Mouse (Mus musculus): ENCODE measurements around the gene Rab29. TPM values are rescaled to one million over a fixed set of nuclear protein-coding genes. Genes with fewer than 3 reads are reported as not detected.
"Not testable (repeated sequence)": the region's sequence is repeated elsewhere in the genome, so short reads cannot be mapped to it uniquely, and the experiment has no call there.

The Rab29 gene
- total RNA-seq (2021) = 1 to 10 TPM; 5.1 to 7.4 TPM
- long read RNA-seq, experiment 1, transcript Rab29-202 (5 exons, 1,202 nt) = major isoform, 6 of 7 reads
- long read RNA-seq, experiment 1, partial matches to known transcripts = 0 of 7 reads
- long read RNA-seq, experiment 1, other reads (novel, unspliced or antisense) = 0 of 7 reads
- long read RNA-seq, experiment 2, partial matches to known transcripts = 0 of 4 reads
- long read RNA-seq, experiment 2, other reads (novel, unspliced or antisense) = 0 of 4 reads

- TF ChIP-seq CTCF (IDR thresholded peaks at IDR 0.05) = peak; percentile 94
- peak; percentile 95 for DNase-seq
- intact Hi-C loops (cut with DNase I) = loop anchor here (2.0 kb wide), 1 partner anchor 43 kb away; the partner anchor contains the start of gene Nucks1
- peak within 1 kb of the TSS; percentile 73 for H3K4me3 ChIP-seq
- peak within 1 kb of the TSS; percentile 93 for H3K27ac ChIP-seq
Observed at GRCm38 (mm10) chr1:131867093-131867945, at the start of gene Rab29. Gene Rab29 (plus strand): TSS chr1:131867224.

GRCm38 (mm10) chr1:131820353-131820752 is 46.7 kb upstream of the Rab29 start:
- intact Hi-C loops (cut with DNase I) = not testable (repeated sequence)

GRCm38 (mm10) chr1:131820887-131821328 is 46.1 kb upstream of the Rab29 start:
- intact Hi-C loops (cut with DNase I) = no loop called here

More at GRCm38 (mm10) chr1:131820353-131820752, 46.7 kb upstream of the Rab29 start:
- H3K4me3 ChIP-seq, H3K27ac ChIP-seq, DNase-seq: not testable (repeated sequence)

GRCm38 (mm10) chr1:131822292-131822691 is 44.7 kb upstream of the Rab29 start:
- intact Hi-C loops (cut with DNase I) = no loop called here

More at GRCm38 (mm10) chr1:131820887-131821328, 46.1 kb upstream of the Rab29 start:
- Histone ChIP-seq H3K27ac (no peak overlapping the region), H3K4me3 (no peak overlapping the region)
- TF ChIP-seq CTCF (IDR thresholded peaks at IDR 0.05) = no peak
- DNase-seq = no peak

GRCm38 (mm10) chr1:131822856-131823492 is 44.0 kb upstream of the Rab29 start:
- no peak for TF ChIP-seq CTCF (IDR thresholded peaks at IDR 0.05)
- no peak for DNase-seq
- intact Hi-C loops (cut with DNase I) = no loop called here
- H3K4me3 ChIP-seq = no peak overlapping the region
- H3K27ac ChIP-seq = no peak overlapping the region

More at GRCm38 (mm10) chr1:131822292-131822691, 44.7 kb upstream of the Rab29 start:
- DNase-seq = no peak
- Histone ChIP-seq H3K27ac (no peak overlapping the region), H3K4me3 (no peak overlapping the region)
- no peak for TF ChIP-seq CTCF (IDR thresholded peaks at IDR 0.05)

- Histone ChIP-seq H3K27ac (no peak overlapping the region), H3K4me3 (no peak overlapping the region)
- TF ChIP-seq CTCF (IDR thresholded peaks at IDR 0.05) = no peak
- DNase-seq = no peak
- intact Hi-C loops (cut with DNase I) = no loop called here
Observed at GRCm38 (mm10) chr1:131823563-131823962, 43.5 kb upstream of the Rab29 start.

- H3K27ac ChIP-seq = no peak overlapping the region
- TF ChIP-seq CTCF (IDR thresholded peaks at IDR 0.05) = no peak
- DNase-seq = no peak
- intact Hi-C loops (cut with DNase I) = no loop called here
- no peak overlapping the region for H3K4me3 ChIP-seq
Observed at GRCm38 (mm10) chr1:131824528-131825181, 42.4 kb upstream of the Rab29 start.

DNA sequence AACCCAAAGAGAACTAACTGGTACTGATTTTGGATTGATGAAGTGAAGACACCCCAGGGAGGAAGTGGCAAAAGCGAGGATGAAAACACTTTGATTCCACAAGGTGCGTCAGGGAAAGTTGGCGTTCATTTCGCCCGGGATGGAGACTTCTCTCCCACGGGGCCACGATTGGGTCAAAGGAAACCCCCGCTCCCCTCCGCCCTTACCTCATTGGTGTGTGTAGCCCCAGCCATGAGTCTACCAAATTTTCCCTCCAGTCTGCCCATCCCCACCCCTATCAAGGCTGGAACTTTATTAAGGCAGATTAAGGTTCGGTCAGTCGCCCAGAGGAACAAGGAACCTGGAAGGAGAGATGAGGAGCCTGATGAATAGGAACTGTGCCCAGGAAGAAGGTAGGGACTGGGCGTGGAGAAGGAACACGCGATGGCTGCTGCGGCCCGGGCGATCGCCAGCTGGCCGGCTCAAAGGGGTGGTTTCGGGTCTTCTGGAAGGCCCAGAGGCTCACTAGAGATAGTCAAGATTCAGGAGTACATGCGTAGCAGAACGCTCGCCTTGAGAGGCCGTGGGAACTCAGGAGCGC is 39.7 kb upstream of the Rab29 start, which contains the start of gene Slc41a1:
Slc41a1 (plus strand) TSS at position 287 of the 580 bp plus-strand sequence.
- peak within 1 kb of the TSS; percentile 98 for H3K27ac ChIP-seq
- no peak for TF ChIP-seq CTCF (IDR thresholded peaks at IDR 0.05)
- peak within 1 kb of the TSS; percentile 80 for H3K4me3 ChIP-seq
- intact Hi-C loops (cut with DNase I) = no loop called here
- no peak for DNase-seq

DNA sequence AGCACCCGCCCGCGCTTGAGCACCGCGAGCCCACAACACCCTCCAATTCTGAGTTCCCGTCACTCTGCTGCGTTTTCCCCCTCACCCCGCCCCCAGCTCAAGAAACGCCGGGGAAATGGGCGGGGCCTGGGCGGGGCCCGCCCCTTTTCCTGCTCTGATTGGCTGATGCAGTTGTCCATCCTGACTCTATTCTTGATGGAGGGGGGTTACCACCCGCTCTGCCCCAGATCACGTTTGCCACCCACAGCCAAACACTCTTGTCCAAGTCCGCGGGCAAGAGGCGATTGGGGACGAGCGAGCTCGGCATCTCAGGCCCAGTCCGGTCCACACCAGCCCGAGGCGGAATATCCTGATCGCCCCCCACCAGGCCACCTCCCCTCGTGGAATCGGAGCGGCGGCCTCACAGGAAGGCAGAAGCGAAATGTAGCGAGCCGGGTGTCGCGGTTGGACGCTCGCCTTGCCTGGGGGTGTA is 39.2 kb upstream of the Rab29 start:
- peak; percentile 92 for DNase-seq
- intact Hi-C loops (cut with DNase I) = no loop called here
- peak overlapping the region; percentile 80 for H3K4me3 ChIP-seq
- H3K27ac ChIP-seq = peak overlapping the region; percentile 98
- TF ChIP-seq CTCF (IDR thresholded peaks at IDR 0.05) = no peak

DNA sequence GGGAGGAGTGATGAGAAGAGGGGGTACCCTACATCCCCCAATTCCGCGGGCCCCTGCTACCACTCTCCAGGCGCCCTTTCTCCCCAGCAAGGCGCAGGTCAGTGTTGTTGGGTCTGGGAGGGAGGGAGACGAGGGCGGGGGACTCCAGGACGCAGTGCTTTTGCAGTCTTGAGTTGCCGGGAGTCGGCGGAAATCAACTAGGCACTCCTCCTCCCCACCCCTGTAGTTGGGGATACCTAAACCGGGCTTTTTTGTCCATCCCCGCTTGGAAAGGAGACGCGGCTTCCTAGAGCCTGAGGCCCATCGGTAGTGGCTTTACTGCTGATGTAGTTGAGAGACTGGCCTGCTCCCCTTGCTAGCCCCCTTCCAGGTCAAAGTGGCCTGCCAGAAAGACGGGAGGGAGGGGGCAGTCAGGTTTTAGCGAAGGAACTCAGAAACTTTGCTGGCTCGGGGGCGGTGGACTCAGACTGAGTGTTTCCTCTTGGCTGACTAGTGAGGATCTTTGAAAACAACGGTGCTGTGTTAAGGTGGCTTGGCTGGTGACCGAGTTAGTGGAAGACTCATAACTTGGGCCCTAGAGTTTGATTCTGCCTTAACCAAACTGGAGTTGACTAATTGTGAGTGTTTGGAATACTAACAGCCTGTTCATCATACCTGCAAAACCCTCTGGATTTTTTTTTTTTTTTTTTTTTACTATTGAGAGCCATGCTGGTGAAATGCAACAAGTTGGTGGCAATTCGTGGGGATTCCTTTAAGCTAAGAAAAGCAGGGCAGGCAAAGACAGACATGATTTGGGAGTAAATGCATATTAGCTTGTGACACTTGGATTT is 38.5 kb upstream of the Rab29 start:
- no peak for TF ChIP-seq CTCF (IDR thresholded peaks at IDR 0.05)
- peak; percentile 45 for DNase-seq
- Histone ChIP-seq H3K4me3 (peak overlapping the region; percentile 80), H3K27ac (peak overlapping the region; percentile 98)
- intact Hi-C loops (cut with DNase I) = no loop called here

GRCm38 (mm10) chr1:131829279-131829678 is 37.7 kb upstream of the Rab29 start:
- DNase-seq = no peak
- Histone ChIP-seq H3K4me3 (peak overlapping the region; percentile 80), H3K27ac (peak overlapping the region; percentile 98)
- intact Hi-C loops (cut with DNase I) = no loop called here
- TF ChIP-seq CTCF (IDR thresholded peaks at IDR 0.05) = no peak
